Mouse (Mus musculus) megakaryocyte, embryonic 14.5 days (primary cell): ENCODE data around the gene Ptpn13. TPM values are rescaled to one million over a fixed set of nuclear protein-coding genes. Genes with fewer than 3 reads are reported as not detected.

Source experiments
- H3K27me3 ChIP-seq: replicated peaks from 2 replicates; pipeline ENCODE3; 2012; ENCODE audit warnings: inconsistent platforms
- H3K36me3 ChIP-seq: replicated peaks from 2 replicates; pipeline ENCODE3; 2012; ENCODE audit warnings: low read length, inconsistent platforms, mixed read lengths
- H3K4me1 ChIP-seq: 2 replicates; pipeline ENCODE4 v1.6.1; 2012; ENCODE audit warnings: inconsistent platforms
- H3K4me3 ChIP-seq: replicated peaks from 2 replicates; pipeline ENCODE3; 2012; ENCODE audit warnings: moderate library complexity, mild to moderate bottlenecking, inconsistent platforms
- H3K9me3 ChIP-seq: 2 replicates; pipeline ENCODE4 v1.6.1; 2012; ENCODE audit warnings: inconsistent platforms
- FLI1 ChIP-seq: IDR thresholded peaks from 2 replicates; pipeline ENCODE4 v1.6.1; 2012; ENCODE audit warnings: low read length, inconsistent platforms, mixed read lengths
- GATA1 ChIP-seq: IDR thresholded peaks from 3 replicates; pipeline ENCODE4 v1.6.1; 2012; ENCODE audit warnings: mixed read lengths, low read length, inconsistent platforms, borderline replicate concordance
- polyA plus RNA-seq: library from polyadenylated mRNA; stranded (reverse); fragments of >175 nt; gene quantifications from 2 replicates; pipeline ENCODE4 v1.2.3, GENCODE M21; 2012; ENCODE audit warnings: low replicate concordance; ENCODE audit not compliant: insufficient read depth

Gene Ptpn13
- polyA plus RNA-seq, 1 experiment = 0.04 TPM

GRCm38 (mm10) chr5:103598264-103598663 is 173.3 kb downstream of the Ptpn13 start:
- H3K4me3 ChIP-seq = no peak overlapping the region
- H3K27me3 ChIP-seq = peaks cover 5% of the 10 kb centered on the region
- TF ChIP-seq GATA1 = no peak
- TF ChIP-seq FLI1 = no peak
- peaks cover 26% of the 10 kb centered on the region for H3K4me1 ChIP-seq
- H3K9me3 ChIP-seq = no peaks in the 10 kb centered on the region
- H3K36me3 ChIP-seq = no peaks in the 10 kb centered on the region

- Histone ChIP-seq H3K27me3 (peaks cover 7% of the 10 kb centered on the region), H3K4me1 (peaks cover 23% of the 10 kb centered on the region), H3K36me3 (no peaks in the 10 kb centered on the region), H3K9me3 (no peaks in the 10 kb centered on the region), H3K4me3 (no peak overlapping the region)
- TF ChIP-seq FLI1 = no peak
- TF ChIP-seq GATA1 = no peak
Observed at GRCm38 (mm10) chr5:103598881-103599280, 173.9 kb downstream of the Ptpn13 start.

GRCm38 (mm10) chr5:103603115-103603893 is 178.3 kb downstream of the Ptpn13 start:
- no peak for TF ChIP-seq GATA1
- no peak for TF ChIP-seq FLI1
- Histone ChIP-seq H3K9me3 (0 out of 2 replicates have a peak, but pooled peaks cover 3% of the 10 kb centered on the region), H3K4me1 (no peaks in the 10 kb centered on the region), H3K27me3 (peaks cover 9% of the 10 kb centered on the region), H3K36me3 (no peaks in the 10 kb centered on the region), H3K4me3 (no peak overlapping the region)

- Histone ChIP-seq H3K27me3 (peaks cover 8% of the 10 kb centered on the region), H3K9me3 (0 out of 2 replicates have a peak, but pooled peaks cover 3% of the 10 kb centered on the region), H3K4me1 (no peaks in the 10 kb centered on the region), H3K4me3 (no peak overlapping the region), H3K36me3 (no peaks in the 10 kb centered on the region)
- TF ChIP-seq GATA1 = no peak
- TF ChIP-seq FLI1 = no peak
Observed at GRCm38 (mm10) chr5:103605707-103606106, 180.7 kb downstream of the Ptpn13 start.

- Histone ChIP-seq H3K4me1 (no peaks in the 10 kb centered on the region), H3K9me3 (0 out of 2 replicates have a peak, but pooled peaks cover 5% of the 10 kb centered on the region), H3K36me3 (no peaks in the 10 kb centered on the region), H3K27me3 (peaks cover 4% of the 10 kb centered on the region), H3K4me3 (no peak overlapping the region)
- TF ChIP-seq GATA1 = no peak
- TF ChIP-seq FLI1 = no peak
Observed at GRCm38 (mm10) chr5:103610148-103610547, 185.2 kb downstream of the Ptpn13 start.

GRCm38 (mm10) chr5:103610856-103611472 is 186.0 kb downstream of the Ptpn13 start:
- H3K4me3 ChIP-seq = no peak overlapping the region
- TF ChIP-seq FLI1 (no peak), GATA1 (no peak)
- no peaks in the 10 kb centered on the region for H3K4me1 ChIP-seq
- H3K27me3 ChIP-seq = peaks cover 4% of the 10 kb centered on the region
- no peaks in the 10 kb centered on the region for H3K36me3 ChIP-seq
- H3K9me3 ChIP-seq = 0 out of 2 replicates have a peak, but pooled peaks cover 5% of the 10 kb centered on the region

- Histone ChIP-seq H3K4me1 (no peaks in the 10 kb centered on the region), H3K4me3 (peak overlapping the region; percentile 11), H3K27me3 (peaks cover 4% of the 10 kb centered on the region), H3K36me3 (no peaks in the 10 kb centered on the region), H3K9me3 (0 out of 2 replicates have a peak, but pooled peaks cover 3% of the 10 kb centered on the region)
- TF ChIP-seq FLI1 = no peak
- no peak for TF ChIP-seq GATA1
Observed at GRCm38 (mm10) chr5:103612316-103612715, 187.3 kb downstream of the Ptpn13 start.

- Histone ChIP-seq H3K4me3 (no peak overlapping the region), H3K27me3 (peaks cover 5% of the 10 kb centered on the region)
- TF ChIP-seq GATA1 (no peak), FLI1 (no peak)
Observed at GRCm38 (mm10) chr5:103614356-103614755, 189.4 kb downstream of the Ptpn13 start.

GRCm38 (mm10) chr5:103617191-103617590 is 192.2 kb downstream of the Ptpn13 start:
- Histone ChIP-seq H3K27me3 (peaks cover 5% of the 10 kb centered on the region), H3K9me3 (0 out of 2 replicates have a peak, but pooled peaks cover 2% of the 10 kb centered on the region), H3K36me3 (no peaks in the 10 kb centered on the region), H3K4me1 (no peaks in the 10 kb centered on the region), H3K4me3 (no peak overlapping the region)
- TF ChIP-seq FLI1 = no peak
- TF ChIP-seq GATA1 = no peak

More at GRCm38 (mm10) chr5:103614356-103614755, 189.4 kb downstream of the Ptpn13 start:
- H3K4me1 ChIP-seq = no peaks in the 10 kb centered on the region
- H3K9me3 ChIP-seq = 0 out of 2 replicates have a peak, but pooled peaks cover 3% of the 10 kb centered on the region
- H3K36me3 ChIP-seq = no peaks in the 10 kb centered on the region
